Mouse (Mus musculus): ENCODE measurements around the gene Ecel1.

- TF ChIP-seq POLR2A (IDR thresholded peaks at IDR 0.05; ENCODE audit: insufficient read depth, low read depth, low read length), result no peak
- TF ChIP-seq CTCF (IDR thresholded peaks at IDR 0.05), result no peak
Measured at GRCm38 (mm10) chr1:87156199-87156587, at the start of gene Ecel1.
